Mouse (Mus musculus) forebrain, embryonic 13.5 days (tissue): ENCODE measurements around the gene Crebzf. TPM values are rescaled to one million over a fixed set of nuclear protein-coding genes. Genes with fewer than 3 reads are reported as not detected.

Experiments used
- ATAC-seq: fragments of 200-750 bp; cut with Nextera tagmentation; 2 replicates; pipeline ENCODE4 v1.8.0; 2017
- H3K27ac ChIP-seq: fragments of 300-500 bp; sonication (generic); 2 replicates; pipeline ENCODE4 v1.5.1; 2015; ENCODE audit warnings: inconsistent platforms, mild to moderate bottlenecking, moderate library complexity
- H3K27me3 ChIP-seq: fragments of 300-500 bp; sonication (generic); 2 replicates; pipeline ENCODE4 v1.6.1; 2015; ENCODE audit warnings: mild to moderate bottlenecking, inconsistent platforms
- H3K36me3 ChIP-seq: fragments of 300-500 bp; sonication (generic); 2 replicates; pipeline ENCODE4 v1.6.1; 2015; ENCODE audit warnings: mild to moderate bottlenecking, inconsistent platforms; ENCODE audit not compliant: poor library complexity, severe bottlenecking
- H3K4me1 ChIP-seq: fragments of 300-500 bp; sonication (generic); 2 replicates; pipeline ENCODE4 v1.6.1; 2015; ENCODE audit warnings: inconsistent platforms
- H3K4me2 ChIP-seq: fragments of 300-500 bp; sonication (generic); 2 replicates; pipeline ENCODE4 v1.6.1; 2015; ENCODE audit warnings: inconsistent platforms, mild to moderate bottlenecking, moderate library complexity
- H3K4me3 ChIP-seq: fragments of 300-500 bp; sonication (generic); 2 replicates; pipeline ENCODE4 v1.5.1; 2015; ENCODE audit warnings: mild to moderate bottlenecking, inconsistent platforms
- H3K9ac ChIP-seq: fragments of 300-500 bp; sonication (generic); 2 replicates; pipeline ENCODE4 v1.6.1; 2015; ENCODE audit warnings: mild to moderate bottlenecking, inconsistent platforms
- H3K9me3 ChIP-seq: fragments of 300-500 bp; sonication (generic); replicated peaks from 2 replicates; pipeline ENCODE4 v1.6.1; 2016; ENCODE audit warnings: inconsistent platforms
- WGBS: fragments of 180-500 bp; shearing (Covaris S2); methylation state at CpG from one replicate; pipeline ENCODE4 v1.1.7; 2015; 5-methylcytosine and 5-hydroxymethylcytosine counted together
- polyA plus RNA-seq: library from polyadenylated mRNA; unstranded; fragments of >200 nt; fragmentation: Nextera tagmentation; extraction: Ambion mirVana; gene quantifications from 2 replicates; pipeline ENCODE4 v1.2.1, GENCODE M21; 2015

Crebzf gene
- polyA plus RNA-seq, 1 experiment from 2014 or later: 36.4 TPM

GRCm38 (mm10) chr7:90456149-90456844 is 13.8 kb downstream of the Crebzf start:
- H3K36me3 ChIP-seq: peaks cover 29% of the 10 kb centered on the region
- H3K4me3 ChIP-seq: peak overlapping the region; percentile 63
- no peaks in the 10 kb centered on the region for H3K27me3 ChIP-seq
- H3K9ac ChIP-seq: peak overlapping the region; percentile 72
- H3K9me3 ChIP-seq: no peaks in the 10 kb centered on the region
- peak overlapping the region; percentile 58 for H3K4me2 ChIP-seq
- ATAC-seq: no peak
- 40% methylated on average over 7 of the region's 7 CpGs for WGBS
- H3K27ac ChIP-seq: peak overlapping the region; percentile 83
- H3K4me1 ChIP-seq: peaks cover 10% of the 10 kb centered on the region

GRCm38 (mm10) chr7:90456845-90457468 is 14.4 kb downstream of the Crebzf start, which contains the start of gene Tmem126a:
Gene Tmem126a, minus strand, starts transcription at chr7:90457229.
- Histone ChIP-seq H3K27ac (peak within 1 kb of the TSS; percentile 83), H3K4me1 (peaks cover 10% of the 10 kb centered on the region), H3K4me3 (peak within 1 kb of the TSS; percentile 63), H3K36me3 (peaks cover 22% of the 10 kb centered on the region), H3K27me3 (0 out of 2 replicates have a peak, but pooled peaks cover 2% of the 10 kb centered on the region), H3K9ac (peak within 1 kb of the TSS; percentile 72), H3K4me2 (peak within 1 kb of the TSS; percentile 58), H3K9me3 (no peaks in the 10 kb centered on the region)
- WGBS: under 1% methylated on average over 41 of the region's 41 CpGs
- ATAC-seq: peak; percentile 99

GRCm38 (mm10) chr7:90457517-90457916 is 15.0 kb downstream of the Crebzf start:
- ATAC-seq: peak; percentile 71
- WGBS: 20% methylated on average over 10 of the region's 10 CpGs
- Histone ChIP-seq H3K9me3 (no peaks in the 10 kb centered on the region), H3K4me2 (peak overlapping the region; percentile 58), H3K27me3 (0 out of 2 replicates have a peak, but pooled peaks cover 2% of the 10 kb centered on the region), H3K36me3 (peaks cover 17% of the 10 kb centered on the region), H3K9ac (peak overlapping the region; percentile 72), H3K4me1 (peaks cover 10% of the 10 kb centered on the region), H3K27ac (peak overlapping the region; percentile 83), H3K4me3 (peak overlapping the region; percentile 63)

GRCm38 (mm10) chr7:90460330-90460729 is 17.8 kb downstream of the Crebzf start:
- H3K9ac ChIP-seq: no peak overlapping the region
- H3K4me1 ChIP-seq: peaks cover 10% of the 10 kb centered on the region
- ATAC-seq: no peak
- H3K36me3 ChIP-seq: no peaks in the 10 kb centered on the region
- no peak overlapping the region for H3K4me3 ChIP-seq
- no peak overlapping the region for H3K4me2 ChIP-seq
- 0 out of 2 replicates have a peak, but pooled peaks cover 2% of the 10 kb centered on the region for H3K27me3 ChIP-seq
- H3K27ac ChIP-seq: no peak overlapping the region
- H3K9me3 ChIP-seq: no peaks in the 10 kb centered on the region
- 67% methylated on average over 10 of the region's 10 CpGs for WGBS

GRCm38 (mm10) chr7:90460930-90461329 is 18.4 kb downstream of the Crebzf start:
- H3K9me3 ChIP-seq: no peaks in the 10 kb centered on the region
- H3K4me3 ChIP-seq: no peak overlapping the region
- H3K4me1 ChIP-seq: peaks cover 6% of the 10 kb centered on the region
- H3K9ac ChIP-seq: no peak overlapping the region
- WGBS: 24% methylated on average over 14 of the region's 14 CpGs
- H3K4me2 ChIP-seq: no peak overlapping the region
- no peak for ATAC-seq
- 0 out of 2 replicates have a peak, but pooled peaks cover 2% of the 10 kb centered on the region for H3K27me3 ChIP-seq
- no peaks in the 10 kb centered on the region for H3K36me3 ChIP-seq
- no peak overlapping the region for H3K27ac ChIP-seq

- no peaks in the 10 kb centered on the region for H3K9me3 ChIP-seq
- H3K4me1 ChIP-seq: peaks cover under 1% of the 10 kb centered on the region; the same call in 1 of the 2 replicates
- WGBS: 95% methylated on average over 5 of the region's 5 CpGs
These were observed 18.9 kb downstream of the Crebzf start for GRCm38 (mm10) chr7:90461441-90461840.

GRCm38 (mm10) chr7:90473511-90473910 is 31.0 kb downstream of the Crebzf start:
- WGBS: 74% methylated on average over 2 of the region's 2 CpGs

More at GRCm38 (mm10) chr7:90461441-90461840, 18.9 kb downstream of the Crebzf start:
- peaks cover 3% of the 10 kb centered on the region; the same call in 1 of the 2 replicates for H3K36me3 ChIP-seq
- 0 out of 2 replicates have a peak, but pooled peaks cover 2% of the 10 kb centered on the region for H3K27me3 ChIP-seq
- H3K27ac ChIP-seq: no peak overlapping the region
- H3K4me2 ChIP-seq: no peak overlapping the region
- no peak overlapping the region for H3K4me3 ChIP-seq
- ATAC-seq: no peak
- H3K9ac ChIP-seq: no peak overlapping the region

GRCm38 (mm10) chr7:90475793-90476312 is 33.3 kb downstream of the Crebzf start, which contains the start of gene Tmem126b:
Gene Tmem126b, minus strand, starts transcription at chr7:90476001.
- Histone ChIP-seq H3K36me3 (no peaks in the 10 kb centered on the region), H3K4me1 (peaks cover 16% of the 10 kb centered on the region), H3K27ac (peak within 1 kb of the TSS; percentile 54), H3K4me2 (peak within 1 kb of the TSS; percentile 77), H3K9me3 (no peaks in the 10 kb centered on the region), H3K9ac (peak within 1 kb of the TSS; percentile 74), H3K27me3 (no peaks in the 10 kb centered on the region), H3K4me3 (peak within 1 kb of the TSS; percentile 65)
- under 1% methylated on average over 36 of the region's 36 CpGs for WGBS
- ATAC-seq: peak; percentile 100

More at GRCm38 (mm10) chr7:90473511-90473910, 31.0 kb downstream of the Crebzf start:
- Histone ChIP-seq H3K9ac (no peak overlapping the region), H3K4me2 (no peak overlapping the region), H3K27ac (no peak overlapping the region), H3K27me3 (no peaks in the 10 kb centered on the region), H3K36me3 (peaks cover 16% of the 10 kb centered on the region), H3K4me1 (peaks cover 16% of the 10 kb centered on the region), H3K9me3 (no peaks in the 10 kb centered on the region), H3K4me3 (no peak overlapping the region)
- no peak for ATAC-seq

- Histone ChIP-seq H3K27me3 (no peaks in the 10 kb centered on the region), H3K4me1 (peaks cover 16% of the 10 kb centered on the region), H3K9ac (peak within 1 kb of the TSS; percentile 74), H3K9me3 (no peaks in the 10 kb centered on the region), H3K4me2 (peak within 1 kb of the TSS; percentile 77), H3K27ac (peak within 1 kb of the TSS; percentile 54), H3K4me3 (peak within 1 kb of the TSS; percentile 65), H3K36me3 (no peaks in the 10 kb centered on the region)
- ATAC-seq: no peak; the same call in 1 of the 2 replicates
- under 1% methylated on average over 32 of the region's 32 CpGs for WGBS
These were observed 34.0 kb downstream of the Crebzf start, which contains the start of gene Dlg2 for GRCm38 (mm10) chr7:90476313-90477245. Gene Dlg2, plus strand, starts transcription at chr7:90476672.

- 92% methylated on average over 2 of the region's 2 CpGs for WGBS
- Histone ChIP-seq H3K9ac (no peak overlapping the region), H3K36me3 (no peaks in the 10 kb centered on the region), H3K9me3 (no peaks in the 10 kb centered on the region), H3K27ac (no peak overlapping the region), H3K4me3 (no peak overlapping the region), H3K4me2 (no peak overlapping the region), H3K4me1 (no peaks in the 10 kb centered on the region), H3K27me3 (no peaks in the 10 kb centered on the region)
- ATAC-seq: no peak
These were observed 40.1 kb downstream of the Crebzf start for GRCm38 (mm10) chr7:90482607-90483006.
